Mouse (Mus musculus) heart, postnatal 25 days (tissue): Measurements from ENCODE around the gene Snurf. TPM values are rescaled to one million over a fixed set of nuclear protein-coding genes. Genes with fewer than 3 reads are reported as not detected.

Experiments used
- DNase-seq: peaks from one replicate; pipeline ENCODE4 v3.0.0; 2022; ENCODE audit warnings: low spot score
- intact Hi-C: fragments of 180-260 bp; cut with DNase I; formaldehyde crosslinking; loops from one replicate; pipeline ENCODE4 v1.15.1; 2025
- total RNA-seq, 2 experiments: library from RNA; stranded (reverse); gene quantifications; 2 replicates each; pipeline ENCODE4 v1.2.3; 2021

Gene Snurf
- total RNA-seq: 100 to 1,000 TPM; 318 to 336 TPM

DNA sequence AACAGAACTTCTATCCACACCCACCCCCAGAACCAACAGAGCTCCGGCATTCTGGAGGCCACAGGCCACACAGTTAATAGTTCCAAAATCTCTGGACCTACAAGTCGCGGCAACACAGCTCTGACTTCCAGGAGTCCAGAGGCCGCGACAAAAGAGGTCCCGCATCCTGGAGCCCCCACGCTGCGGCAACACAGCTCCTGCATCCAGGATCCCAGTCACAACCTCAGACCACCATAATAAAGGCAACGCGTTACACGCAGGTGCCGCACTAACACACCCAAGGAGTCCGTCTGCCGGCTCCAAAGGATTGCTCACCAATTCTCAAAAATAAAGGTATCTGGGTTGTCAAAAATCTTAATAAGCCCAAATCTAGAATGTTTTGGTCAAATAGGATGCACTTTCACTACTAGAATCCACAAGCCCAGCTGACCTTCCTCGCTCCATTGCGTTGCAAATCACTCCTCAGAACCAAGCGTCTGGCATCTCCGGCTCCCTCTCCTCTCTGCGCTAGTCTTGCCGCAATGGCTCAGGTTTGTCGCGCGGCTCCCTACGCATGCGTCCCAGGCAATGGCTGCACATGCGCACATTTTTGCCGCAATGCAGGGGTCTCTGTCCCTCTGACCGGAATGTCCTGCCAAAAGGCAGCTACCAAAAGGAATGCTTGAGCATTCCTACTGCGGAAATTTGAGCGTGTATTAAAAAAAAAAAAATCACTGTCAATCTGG is at the start of gene Snurf, which contains the start of gene Gm38393:
Gene Snurf (minus strand): TSS at position 444 of the 725 bp plus-strand sequence.
Gene Gm38393 (minus strand): TSS at position 459 of the 725 bp plus-strand sequence.
- peak; percentile 20 for DNase-seq
- intact Hi-C loops: no loop called here

DNA sequence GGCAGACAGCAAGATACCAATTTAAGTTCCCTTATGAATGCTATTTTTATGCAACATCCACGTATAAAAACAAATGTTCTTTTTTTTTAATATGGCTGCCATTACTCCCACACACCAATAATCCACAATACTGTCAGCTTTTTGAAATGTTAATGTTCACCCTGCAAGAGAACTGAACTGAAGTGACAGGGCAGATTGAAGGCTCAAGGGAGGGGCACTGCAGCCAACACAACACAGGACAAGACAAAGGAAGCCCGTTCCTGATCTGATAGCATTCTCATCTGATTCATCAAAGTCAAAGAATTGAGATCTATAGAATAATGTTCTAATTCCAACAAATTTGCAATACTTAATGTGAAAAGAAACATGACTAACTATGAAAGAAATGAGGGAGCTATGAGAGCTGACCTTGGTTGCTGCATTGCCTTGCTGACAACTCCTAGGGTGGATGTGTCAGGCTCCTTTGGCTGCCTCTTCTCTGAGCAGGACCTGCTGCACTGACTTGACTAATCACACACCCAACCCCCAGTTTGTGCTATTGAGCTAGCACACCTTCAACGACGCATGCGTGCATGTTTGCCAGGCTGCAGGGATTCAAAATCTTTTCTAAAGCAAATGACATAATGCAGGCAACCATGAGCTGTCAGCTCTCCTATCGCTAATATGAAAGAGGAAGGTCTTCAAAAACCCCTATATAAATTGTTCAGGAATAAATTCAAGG is 42.8 kb upstream of the Snurf start:
- DNase-seq: no peak
- intact Hi-C loops: no loop called here

DNA sequence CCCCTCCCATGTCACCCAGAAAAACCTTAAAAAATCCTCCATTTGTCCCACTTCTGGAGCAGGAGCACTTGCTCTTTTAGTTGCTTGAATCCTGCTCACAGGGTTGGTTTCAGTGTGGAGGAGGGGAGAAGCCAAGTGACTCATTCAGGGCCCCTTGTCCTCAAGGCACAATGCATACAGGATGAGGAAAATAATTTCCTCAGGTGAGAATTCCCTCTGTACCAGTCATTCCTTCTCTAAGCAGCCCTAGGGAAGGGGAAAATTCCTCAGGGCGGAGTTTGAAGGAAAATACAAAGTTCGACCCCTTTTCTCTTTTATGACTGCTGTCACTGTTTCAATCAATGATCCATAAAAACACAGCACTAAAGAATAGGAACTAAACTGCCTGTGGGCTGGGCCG is 8.3 kb upstream of the Snurf start:
- intact Hi-C loops: no loop called here

DNA sequence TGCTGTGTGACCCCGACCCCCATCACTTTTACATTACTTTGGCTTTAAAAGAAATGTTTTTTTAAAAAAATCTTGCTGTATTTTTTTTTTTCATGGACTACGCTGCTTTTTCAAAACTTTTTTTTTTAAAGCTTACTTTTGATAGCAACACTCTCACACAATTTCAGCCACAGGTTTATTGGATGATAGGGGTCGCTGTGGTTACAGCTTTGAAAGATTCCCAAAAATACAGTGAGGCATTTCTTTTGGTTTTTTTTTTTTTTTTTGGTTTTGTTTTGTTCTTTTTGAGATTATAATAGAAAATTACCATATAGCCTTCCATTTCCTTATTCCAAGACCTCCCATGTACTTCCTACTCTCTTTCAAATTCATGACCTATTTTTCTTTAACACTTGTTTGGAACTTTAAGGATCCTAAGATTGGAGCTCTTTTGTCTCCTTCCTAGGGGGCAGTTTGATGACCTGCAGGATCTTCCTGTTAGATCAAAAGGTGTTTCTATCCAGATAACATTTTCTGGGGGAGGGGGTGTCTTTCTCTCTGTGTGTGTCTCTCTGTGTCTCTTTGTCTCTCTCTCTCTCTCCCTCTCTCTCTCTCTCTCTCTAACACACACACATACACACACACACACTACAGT is 3.0 kb upstream of the Snurf start:
- intact Hi-C loops: no loop called here

More for the DNA sequence above, 8.3 kb upstream of the Snurf start:
- no peak for DNase-seq

DNA sequence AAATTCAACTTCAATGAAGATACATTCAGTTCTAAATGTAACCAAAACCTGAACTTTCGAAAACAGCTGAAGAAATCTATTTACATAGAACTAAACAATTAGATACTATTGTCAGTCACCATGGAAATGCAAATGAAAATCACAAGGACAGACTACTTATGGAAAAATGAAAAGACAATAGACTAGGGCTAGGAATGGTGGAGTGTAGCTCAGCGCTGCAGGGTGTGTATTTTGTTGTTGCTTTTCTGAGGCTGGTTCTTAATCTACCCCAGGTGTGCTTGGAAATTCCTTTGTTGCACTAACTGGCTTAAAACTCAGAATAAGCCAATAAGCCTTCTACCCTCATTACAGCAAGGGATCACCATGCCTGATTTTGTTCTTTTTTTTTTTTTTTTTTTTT is 1.4 kb upstream of the Snurf start:
- intact Hi-C loops: no loop called here
- no peak for DNase-seq

More for the DNA sequence above, 3.0 kb upstream of the Snurf start:
- DNase-seq: no peak

DNA sequence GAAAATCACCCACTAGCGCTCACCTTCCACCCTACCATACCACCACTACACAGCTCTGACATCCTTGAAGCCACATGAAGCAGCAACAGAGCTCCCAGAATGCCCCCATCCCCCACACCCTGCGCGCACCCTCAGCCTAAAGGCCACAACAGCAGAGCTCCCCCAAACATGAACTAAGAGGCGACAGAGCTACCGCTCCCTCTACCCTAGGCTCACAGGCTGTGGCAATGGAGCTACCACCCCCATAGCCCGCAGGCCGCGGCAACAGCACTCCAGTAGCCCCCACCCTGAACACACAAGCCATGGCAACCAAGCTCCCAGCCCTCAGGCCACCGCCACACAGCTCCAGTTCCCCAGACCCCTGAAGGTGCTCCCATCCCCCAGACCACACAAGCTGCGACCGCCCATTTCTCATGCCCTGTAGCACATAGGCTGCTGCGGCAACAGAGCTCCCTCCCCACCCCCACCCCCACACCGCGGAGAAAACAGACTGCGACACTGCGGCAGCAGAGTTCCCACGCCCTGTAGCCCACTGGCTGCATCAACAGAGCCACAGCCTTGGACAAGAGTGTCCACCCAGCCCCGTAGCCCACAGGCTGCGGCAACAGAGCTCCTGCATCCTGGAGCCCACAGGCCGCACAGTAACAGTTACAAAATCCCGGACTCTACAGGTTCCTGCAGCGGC is 786 bp downstream of the Snurf start:
- intact Hi-C loops: no loop called here
- DNase-seq: no peak

DNA sequence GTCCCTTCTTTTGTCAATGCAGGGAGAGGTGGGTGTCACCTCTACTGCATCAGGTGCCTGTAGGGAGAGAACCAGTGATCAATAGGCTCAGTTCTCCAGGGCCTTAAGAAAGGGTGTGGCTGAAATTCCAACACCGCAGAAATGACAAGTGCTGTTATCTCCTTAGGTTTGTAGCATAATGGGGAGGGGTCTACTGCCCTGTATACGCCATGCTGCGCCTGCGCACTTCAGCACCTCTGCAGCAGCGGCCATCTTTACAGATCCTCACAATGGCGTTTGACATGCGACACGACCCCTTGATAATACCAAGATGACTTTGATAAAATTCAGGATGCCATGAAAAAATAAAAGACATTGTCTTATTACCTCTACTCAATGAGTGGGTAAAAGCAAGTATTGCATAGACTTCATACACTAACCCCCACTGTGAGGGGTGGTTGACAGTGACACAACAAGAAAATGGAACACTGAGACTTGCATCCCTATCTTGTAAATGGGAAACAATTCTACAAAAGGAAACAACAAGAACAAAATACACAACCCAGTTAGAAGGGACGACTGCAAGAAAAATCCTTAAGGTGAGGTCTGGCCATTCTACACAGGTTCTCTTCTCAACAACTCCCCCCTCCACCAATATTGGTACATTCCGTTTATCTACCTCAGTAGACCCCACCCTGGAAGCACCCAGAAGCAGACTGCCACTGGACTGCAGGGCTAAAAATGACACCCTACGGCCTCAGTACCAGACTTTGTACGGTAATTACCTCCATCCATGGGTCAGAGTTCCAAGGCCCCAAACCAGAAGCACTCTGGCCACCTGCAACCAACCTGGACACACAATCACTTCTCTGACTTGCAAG is 1.6 kb downstream of the Snurf start:
- no peak for DNase-seq

DNA sequence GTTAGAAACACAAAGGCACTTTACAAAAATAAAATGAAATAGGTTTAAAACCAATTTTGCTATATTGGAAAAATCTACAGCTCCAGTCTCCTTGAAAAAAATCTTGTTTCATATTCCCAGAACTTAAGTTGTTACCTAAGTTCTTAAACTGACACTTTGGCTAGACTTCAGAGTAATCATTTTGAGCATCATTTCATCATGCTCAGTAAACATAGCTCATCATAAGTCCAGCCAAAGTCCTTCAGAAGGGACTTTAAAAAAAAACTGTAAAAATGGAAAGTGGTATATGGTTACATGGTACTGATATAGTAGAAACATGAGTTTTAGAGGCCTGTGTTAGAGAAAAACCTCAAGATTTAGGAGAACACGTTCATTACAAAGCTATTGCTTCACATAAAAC is 26.2 kb downstream of the Snurf start:
- intact Hi-C loops: no loop called here
- DNase-seq: no peak

More for the DNA sequence above, 1.6 kb downstream of the Snurf start:
- intact Hi-C loops: no loop called here

Other genes starting within 250 kb of the Snurf start
- 1 to 10 TPM; 6.0 to 6.1 TPM for gene Gm38393, start within 50 bp of the Snurf start, total RNA-seq
- gene Snrpn, start 135.2 kb upstream of the Snurf start, total RNA-seq: 100 to 1,000 TPM; 126 to 129 TPM